Mouse (Mus musculus) 3134 (cell line): ENCODE data around the gene Prrx2.
"Not testable (repeated sequence)": the region's sequence is repeated elsewhere in the genome, so short reads cannot be mapped to it uniquely, and the experiment has no call there.

ENCODE experiments used
- DNase-seq: peaks from one replicate; pipeline ENCODE4 v3.0.0-alpha.2; 2011; ENCODE audit warnings: low spot score; ENCODE audit not compliant: insufficient read length; ENCODE audit errors: extremely low read depth

Prrx2 gene

GRCm38 (mm10) chr2:30904991-30905390 is 70.2 kb downstream of the Prrx2 start:
- DNase-seq: no peak

GRCm38 (mm10) chr2:30905906-30906305 is 71.1 kb downstream of the Prrx2 start:
- DNase-seq: no peak

- DNase-seq: no peak
Observed at GRCm38 (mm10) chr2:30906641-30907040, 71.9 kb downstream of the Prrx2 start.

GRCm38 (mm10) chr2:30912291-30912773 is 77.6 kb downstream of the Prrx2 start:
- DNase-seq: peak; percentile 59

GRCm38 (mm10) chr2:30913022-30913421 is 78.2 kb downstream of the Prrx2 start:
- DNase-seq: no peak

- DNase-seq: no peak
Observed at GRCm38 (mm10) chr2:30914836-30915235, 80.1 kb downstream of the Prrx2 start.

- no peak for DNase-seq
Observed at GRCm38 (mm10) chr2:30915376-30915775, 80.6 kb downstream of the Prrx2 start.

GRCm38 (mm10) chr2:30915933-30916332 is 81.2 kb downstream of the Prrx2 start:
- not testable (repeated sequence) for DNase-seq

GRCm38 (mm10) chr2:30917649-30918048 is 82.9 kb downstream of the Prrx2 start:
- peak; percentile 78 for DNase-seq

GRCm38 (mm10) chr2:30918126-30918525 is 83.4 kb downstream of the Prrx2 start:
- peak; percentile 41 for DNase-seq

- peak; percentile 43 for DNase-seq
Observed at GRCm38 (mm10) chr2:30918780-30919329, 84.1 kb downstream of the Prrx2 start.

GRCm38 (mm10) chr2:30920216-30920615 is 85.4 kb downstream of the Prrx2 start:
- peak; percentile 55 for DNase-seq

GRCm38 (mm10) chr2:30923099-30923498 is 88.3 kb downstream of the Prrx2 start:
- no peak for DNase-seq

GRCm38 (mm10) chr2:30925181-30925580 is 90.4 kb downstream of the Prrx2 start:
- peak; percentile 60 for DNase-seq

GRCm38 (mm10) chr2:30926381-30926780 is 91.6 kb downstream of the Prrx2 start:
- DNase-seq: no peak

GRCm38 (mm10) chr2:30927151-30927781 is 92.5 kb downstream of the Prrx2 start:
- peak; percentile 71 for DNase-seq

- peak; percentile 68 for DNase-seq
Observed at GRCm38 (mm10) chr2:30927844-30928628, 93.3 kb downstream of the Prrx2 start.

GRCm38 (mm10) chr2:30928893-30929482 is 94.2 kb downstream of the Prrx2 start:
- DNase-seq: peak; percentile 77

- peak; percentile 90 for DNase-seq
Observed at GRCm38 (mm10) chr2:30929483-30930045, 94.8 kb downstream of the Prrx2 start, which contains the start of gene Ptges. TSS of gene Ptges (minus strand) at chr2:30929863.

GRCm38 (mm10) chr2:30930846-30931245 is 96.1 kb downstream of the Prrx2 start:
- not testable (repeated sequence) for DNase-seq
